Mouse (Mus musculus) olfactory bulb, adult 2 months (tissue): ENCODE data around the gene Tmprss3. TPM values are rescaled to one million over a fixed set of nuclear protein-coding genes. Genes with fewer than 3 reads are reported as not detected.

Experiments
- H3K27ac ChIP-seq: fragments of 200-500 bp; 2 replicates; pipeline ENCODE4 v1.5.1; 2012; ENCODE audit warnings: low read depth, low read length; ENCODE audit not compliant: insufficient read depth
- H3K4me1 ChIP-seq: fragments of 200-500 bp; 2 replicates; pipeline ENCODE4 v1.6.1; 2012; ENCODE audit warnings: low read length; ENCODE audit not compliant: control insufficient read depth, insufficient read depth
- H3K4me3 ChIP-seq: fragments of 200-500 bp; 2 replicates; pipeline ENCODE4 v1.5.1; 2012; ENCODE audit warnings: mild to moderate bottlenecking, low read depth, low read length, moderate library complexity; ENCODE audit not compliant: insufficient read depth
- CTCF ChIP-seq: fragments of 200-500 bp; IDR thresholded peaks from 2 replicates; pipeline ENCODE4 v1.5.1; 2012; ENCODE audit warnings: low read depth, mild to moderate bottlenecking, low read length, moderate library complexity; ENCODE audit not compliant: insufficient read depth
- POLR2A ChIP-seq: fragments of 200-500 bp; IDR thresholded peaks from 2 replicates; pipeline ENCODE4 v1.6.1; 2012; ENCODE audit warnings: mild to moderate bottlenecking, low read depth, low read length, moderate library complexity; ENCODE audit not compliant: insufficient read depth
- WGBS: fragments of 180-500 bp; shearing (Covaris S2); methylation state at CpG from one replicate; pipeline ENCODE4 v1.1.7; 2018; 5-methylcytosine and 5-hydroxymethylcytosine counted together
- polyA plus RNA-seq: library from polyadenylated mRNA; stranded (reverse); fragments of >200 nt; gene quantifications from 2 replicates; pipeline ENCODE4 v1.2.4, GENCODE M21; 2012; ENCODE audit warnings: low replicate concordance; ENCODE audit not compliant: missing spikeins, insufficient read depth, insufficient read length

The Tmprss3 gene
- polyA plus RNA-seq, 1 experiment: not detected

- WGBS: 94% methylated on average over 8 of the region's 8 CpGs
These were observed 9.9 kb upstream of the Tmprss3 start for GRCm38 (mm10) chr17:31208654-31209053.

GRCm38 (mm10) chr17:31207771-31208334 lies 9.1 kb upstream of the Tmprss3 start, which contains the start of gene Ubash3a:
Gene Ubash3a (plus strand): TSS chr17:31207873.
- no peak for TF ChIP-seq POLR2A
- TF ChIP-seq CTCF: no peak
- WGBS: 81% methylated on average over 12 of the region's 12 CpGs
- Histone ChIP-seq H3K4me1 (no peaks in the 10 kb centered on the region), H3K4me3 (no peak within 1 kb of the TSS; the same call in 1 of the 2 replicates), H3K27ac (no peak within 1 kb of the TSS)

More at GRCm38 (mm10) chr17:31208654-31209053, 9.9 kb upstream of the Tmprss3 start:
- H3K27ac ChIP-seq: no peak overlapping the region
- no peaks in the 10 kb centered on the region for H3K4me1 ChIP-seq
- TF ChIP-seq POLR2A: no peak
- no peak for TF ChIP-seq CTCF
- H3K4me3 ChIP-seq: no peak overlapping the region

- no peak overlapping the region for H3K27ac ChIP-seq
- peaks cover 5% of the 10 kb centered on the region; the same call in 1 of the 2 replicates for H3K4me1 ChIP-seq
- no peak overlapping the region for H3K4me3 ChIP-seq
- no peak for TF ChIP-seq POLR2A
- no peak for TF ChIP-seq CTCF
- WGBS: 88% methylated on average over 7 of the region's 7 CpGs
These were observed 2.5 kb downstream of the Tmprss3 start for GRCm38 (mm10) chr17:31196283-31196682.

GRCm38 (mm10) chr17:31195207-31195606 lies 3.6 kb downstream of the Tmprss3 start:
- peaks cover 5% of the 10 kb centered on the region; the same call in 1 of the 2 replicates for H3K4me1 ChIP-seq
- H3K4me3 ChIP-seq: no peak overlapping the region
- 86% methylated on average over 6 of the region's 6 CpGs for WGBS

GRCm38 (mm10) chr17:31193360-31193759 lies 5.4 kb downstream of the Tmprss3 start:
- Histone ChIP-seq H3K4me3 (no peak overlapping the region), H3K4me1 (peaks cover 5% of the 10 kb centered on the region; the same call in 1 of the 2 replicates), H3K27ac (no peak overlapping the region)
- WGBS: 84% methylated on average over 9 of the region's 9 CpGs
- TF ChIP-seq POLR2A: no peak

More at GRCm38 (mm10) chr17:31195207-31195606, 3.6 kb downstream of the Tmprss3 start:
- H3K27ac ChIP-seq: no peak overlapping the region
- TF ChIP-seq POLR2A: no peak

GRCm38 (mm10) chr17:31192663-31193062 lies 6.1 kb downstream of the Tmprss3 start:
- no peak overlapping the region for H3K4me3 ChIP-seq
- WGBS: 74% methylated on average over 2 of the region's 2 CpGs
- TF ChIP-seq POLR2A (no peak), CTCF (no peak)
- H3K4me1 ChIP-seq: peaks cover 5% of the 10 kb centered on the region; the same call in 1 of the 2 replicates
- no peak overlapping the region for H3K27ac ChIP-seq

GRCm38 (mm10) chr17:31191825-31192224 lies 7.0 kb downstream of the Tmprss3 start:
- H3K27ac ChIP-seq: no peak overlapping the region
- WGBS: 83% methylated on average over 8 of the region's 8 CpGs
- peaks cover 5% of the 10 kb centered on the region; the same call in 1 of the 2 replicates for H3K4me1 ChIP-seq
- no peak for TF ChIP-seq CTCF
- TF ChIP-seq POLR2A: no peak
- no peak overlapping the region for H3K4me3 ChIP-seq

GRCm38 (mm10) chr17:31187370-31187769 lies 11.4 kb downstream of the Tmprss3 start:
- TF ChIP-seq CTCF (peak; percentile 85), POLR2A (no peak)
- 27% methylated on average over 4 of the region's 4 CpGs for WGBS
- H3K27ac ChIP-seq: no peak overlapping the region
- H3K4me3 ChIP-seq: no peak overlapping the region
- H3K4me1 ChIP-seq: no peaks in the 10 kb centered on the region

GRCm38 (mm10) chr17:31184269-31184990 lies 14.3 kb downstream of the Tmprss3 start:
- no peak overlapping the region for H3K27ac ChIP-seq
- no peak overlapping the region for H3K4me3 ChIP-seq
- no peaks in the 10 kb centered on the region for H3K4me1 ChIP-seq
- TF ChIP-seq CTCF (no peak), POLR2A (no peak)
- WGBS: 89% methylated on average over 12 of the region's 12 CpGs
